Mouse (Mus musculus): ENCODE data around the gene Cdk6.

DNA sequence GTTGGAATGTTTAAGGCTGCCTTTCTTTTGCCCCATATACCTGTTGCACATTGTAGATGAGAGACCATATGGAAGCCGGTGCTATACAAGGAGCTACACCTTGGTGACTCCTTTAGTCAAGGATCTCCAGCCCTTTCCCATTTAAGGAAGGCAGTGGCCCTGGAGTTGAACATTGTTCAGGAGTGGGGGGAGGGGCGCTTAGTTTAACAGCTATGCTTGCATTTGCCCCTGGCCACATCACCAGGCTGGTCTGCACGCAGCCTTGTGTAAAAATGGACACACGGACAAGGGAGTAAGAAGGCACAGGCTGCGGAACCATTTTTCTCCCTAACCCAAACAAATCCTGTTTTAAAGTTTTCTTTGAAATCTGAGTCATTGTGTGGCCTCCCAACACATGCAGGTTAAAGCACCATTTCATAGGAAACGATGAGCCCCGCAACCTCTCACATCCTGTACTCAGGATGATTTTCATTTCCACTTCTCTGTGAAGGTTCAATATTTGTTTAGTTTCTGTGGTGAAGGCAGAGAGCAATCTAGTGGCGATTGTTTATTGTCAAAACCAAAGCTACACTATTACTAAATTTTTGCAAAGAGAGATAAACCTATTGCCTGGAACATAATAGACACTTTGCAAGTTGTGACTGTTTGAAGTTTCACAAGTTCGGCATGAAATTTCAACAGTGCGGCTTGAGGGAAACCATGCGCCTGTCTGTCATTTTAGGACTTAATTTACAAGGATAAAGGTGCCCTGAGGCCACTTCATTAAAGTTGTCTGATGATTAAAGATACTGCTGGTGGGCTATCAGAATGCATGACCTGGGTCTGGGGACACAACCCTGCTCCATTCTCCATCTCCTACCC is 121.8 kb downstream of the Cdk6 start:
- TF ChIP-seq POLR2A (IDR thresholded peaks at IDR 0.05; ENCODE audit: insufficient read depth, low read length) (no peak), EP300 (IDR thresholded peaks at IDR 0.05; ENCODE audit: insufficient read depth, low read depth, low read length) (no peak)
